Mouse (Mus musculus) stomach, adult 2 months (tissue): ENCODE data around the gene Rnf19b. TPM values are rescaled to one million over a fixed set of nuclear protein-coding genes. Genes with fewer than 3 reads are reported as not detected.

ENCODE experiments used
- polyA plus RNA-seq: library from polyadenylated mRNA; depleted of rRNA; stranded (reverse); fragments of >200 nt; gene quantifications from 2 replicates; pipeline ENCODE4 v1.2.3, GENCODE M21; 2012; rRNA removed

The Rnf19b gene
- 39.0 and 55.2 TPM in 2 replicates for polyA plus RNA-seq

GRCm38 (mm10) chr4:129058207-129059092 is at the start of gene Rnf19b:
Gene Rnf19b (plus strand): TSS chr4:129058271.

GRCm38 (mm10) chr4:129105356-129105755 is 47.3 kb downstream of the Rnf19b start, which contains the start of gene Tmem54:
Gene Tmem54 (plus strand): TSS chr4:129105548.

GRCm38 (mm10) chr4:129121569-129122086 is 63.6 kb downstream of the Rnf19b start, which contains the start of gene Hpca:
Gene Hpca (minus strand): TSS chr4:129122036.

Other genes with a start within 250 kb of the Rnf19b start
- 4.4 and 6.1 TPM in 2 replicates for gene Trim62, start 174.7 kb upstream of the Rnf19b start, polyA plus RNA-seq
- gene Azin2, start 95.8 kb upstream of the Rnf19b start, polyA plus RNA-seq, result 3.3 and 5.9 TPM in 2 replicates
- 22.8 and 23.1 TPM in 2 replicates for gene Ak2, start 66.3 kb upstream of the Rnf19b start, polyA plus RNA-seq
- gene Tmem54, start 47.3 kb downstream of the Rnf19b start, polyA plus RNA-seq, result 228 and 321 TPM in 2 replicates
- gene Hpca, start 63.8 kb downstream of the Rnf19b start, polyA plus RNA-seq, result 0.04 and 0.23 TPM in 2 replicates
- gene Fndc5, start 78.7 kb downstream of the Rnf19b start, polyA plus RNA-seq, result 0.85 and 1.00 TPM in 2 replicates
- gene S100pbp, start 131.5 kb downstream of the Rnf19b start, polyA plus RNA-seq, result 0.94 and 2.8 TPM in 2 replicates
- gene Yars, start 131.5 kb downstream of the Rnf19b start, polyA plus RNA-seq, result 3.2 and 5.9 TPM in 2 replicates
- 63.7 and 65.0 TPM in 2 replicates for gene C77080, start 203.1 kb downstream of the Rnf19b start, polyA plus RNA-seq
- 0.58 and 0.95 TPM in 2 replicates for gene Sync, start 229.3 kb downstream of the Rnf19b start, polyA plus RNA-seq